Mouse (Mus musculus) spleen, adult 2 months (tissue): Measurements from ENCODE around the gene Pbx1. TPM values are rescaled to one million over a fixed set of nuclear protein-coding genes. Genes with fewer than 3 reads are reported as not detected.

Source experiments
- DNase-seq, 2 experiments: peaks; one replicate each; pipeline versions ENCODE4 v3.0.0 to v3.0.0-alpha.2; 2012 to 2021; ENCODE audit warnings: low spot score in 2 of 2, low read depth in 1 of 2
- H3K27ac ChIP-seq: fragments of 200-500 bp; 2 replicates; pipeline ENCODE4 v1.5.1; 2012; ENCODE audit warnings: low read length, inconsistent platforms; ENCODE audit not compliant: insufficient read depth
- H3K27me3 ChIP-seq: fragments of 200-500 bp; 2 replicates; pipeline ENCODE4 v1.6.1; 2012; ENCODE audit warnings: mild to moderate bottlenecking, moderate library complexity, low read length, inconsistent platforms; ENCODE audit not compliant: control insufficient read depth, insufficient read depth
- H3K36me3 ChIP-seq: fragments of 200-500 bp; 2 replicates; pipeline ENCODE4 v1.6.1; 2012; ENCODE audit warnings: mild to moderate bottlenecking, low read length, inconsistent platforms; ENCODE audit not compliant: control insufficient read depth, insufficient read depth
- H3K4me1 ChIP-seq: fragments of 200-500 bp; 2 replicates; pipeline ENCODE4 v1.6.1; 2011; ENCODE audit warnings: inconsistent platforms; ENCODE audit not compliant: control insufficient read depth, insufficient read depth, insufficient read length
- H3K4me3 ChIP-seq: fragments of 200-500 bp; 2 replicates; pipeline ENCODE4 v1.5.1; 2011; ENCODE audit warnings: mild to moderate bottlenecking, inconsistent platforms; ENCODE audit not compliant: insufficient read depth, insufficient read length; ENCODE audit errors: extremely low read depth
- CTCF ChIP-seq: fragments of 200-500 bp; IDR thresholded peaks from 2 replicates; pipeline ENCODE4 v1.5.1; 2011; ENCODE audit warnings: mild to moderate bottlenecking, inconsistent platforms; ENCODE audit not compliant: insufficient read depth, insufficient read length, insufficient replicate concordance; ENCODE audit errors: extremely low read depth
- POLR2A ChIP-seq: fragments of 200-500 bp; IDR thresholded peaks from 2 replicates; pipeline ENCODE4 v1.6.1; 2011; ENCODE audit warnings: low read depth, low read length, inconsistent platforms
- WGBS: fragments of 180-500 bp; shearing (Covaris S2); methylation state at CpG from one replicate; pipeline ENCODE4 v1.1.7; 2018; 5-methylcytosine and 5-hydroxymethylcytosine counted together
- polyA plus RNA-seq: library from polyadenylated mRNA; depleted of rRNA; stranded (reverse); fragments of >200 nt; gene quantifications from 2 replicates; pipeline ENCODE4 v1.2.3, GENCODE M21; 2012

Gene Pbx1
- polyA plus RNA-seq, 1 experiment, result 9.2 TPM

DNA sequence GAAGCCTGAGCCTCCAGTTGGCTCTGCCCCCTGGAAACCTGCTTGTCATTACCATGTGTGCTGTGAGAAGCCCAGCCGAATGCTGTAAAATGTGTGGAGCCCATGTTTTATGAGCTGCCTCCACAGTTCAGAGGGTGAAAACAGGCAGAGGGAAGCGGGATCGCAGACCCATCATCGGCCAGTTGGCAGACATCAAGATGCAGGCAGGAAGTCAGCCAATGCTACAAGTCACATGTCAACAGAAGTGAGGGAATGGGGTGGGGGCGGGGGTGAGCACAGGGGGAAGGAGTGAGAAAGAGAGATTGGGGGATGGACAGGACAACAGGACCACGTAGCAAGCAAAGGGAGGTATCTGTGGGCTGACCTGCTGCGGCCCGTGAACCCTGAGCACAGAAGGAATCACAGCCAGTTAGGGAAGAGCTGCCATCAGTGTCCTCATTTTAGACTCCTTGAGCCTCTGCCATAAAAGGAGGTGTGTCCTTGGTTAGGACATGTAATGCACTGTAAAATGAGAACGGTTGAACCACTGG is 51.8 kb downstream of the Pbx1 start:
- TF ChIP-seq POLR2A, result no peak
- no peak for TF ChIP-seq CTCF
- no peak overlapping the region for H3K4me3 ChIP-seq
- no peak for DNase-seq
- H3K36me3 ChIP-seq, result no peaks in the 10 kb centered on the region
- no peak overlapping the region for H3K27ac ChIP-seq
- H3K4me1 ChIP-seq, result no peaks in the 10 kb centered on the region
- no peaks in the 10 kb centered on the region for H3K27me3 ChIP-seq
- 80% methylated on average over 9 of the region's 9 CpGs for WGBS

DNA sequence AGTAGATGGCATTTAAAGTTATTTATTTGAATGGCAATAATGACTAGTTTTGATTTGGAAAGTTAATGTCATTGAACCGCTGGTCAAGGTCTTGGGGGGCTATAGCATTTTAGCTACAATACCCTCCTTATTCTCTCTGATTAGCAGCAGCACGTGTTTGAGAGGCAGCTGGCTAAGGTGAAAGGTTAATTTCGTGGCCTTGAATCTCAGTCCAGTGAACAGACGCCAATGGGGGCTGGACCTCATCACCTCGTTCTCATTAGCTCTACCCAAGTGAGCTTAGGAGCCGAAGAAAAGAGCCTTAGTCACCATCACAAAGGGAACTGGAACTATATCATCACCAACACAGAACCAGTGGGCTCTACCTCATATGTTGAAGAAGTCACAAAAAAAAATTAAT is 54.4 kb downstream of the Pbx1 start:
- Histone ChIP-seq H3K4me1 (no peaks in the 10 kb centered on the region), H3K4me3 (no peak overlapping the region), H3K27ac (no peak overlapping the region), H3K36me3 (no peaks in the 10 kb centered on the region), H3K27me3 (no peaks in the 10 kb centered on the region)
- TF ChIP-seq CTCF, result no peak
- no peak for TF ChIP-seq POLR2A
- 83% methylated on average over 6 of the region's 6 CpGs for WGBS
- DNase-seq, result no peak

GRCm38 (mm10) chr1:168376330-168376729 is 55.7 kb downstream of the Pbx1 start:
- Histone ChIP-seq H3K4me3 (no peak overlapping the region), H3K27ac (no peak overlapping the region), H3K36me3 (no peaks in the 10 kb centered on the region), H3K27me3 (no peaks in the 10 kb centered on the region), H3K4me1 (no peaks in the 10 kb centered on the region)
- DNase-seq, result no peak
- 62% methylated on average over 3 of the region's 3 CpGs for WGBS
- TF ChIP-seq POLR2A, result no peak
- TF ChIP-seq CTCF, result no peak

DNA sequence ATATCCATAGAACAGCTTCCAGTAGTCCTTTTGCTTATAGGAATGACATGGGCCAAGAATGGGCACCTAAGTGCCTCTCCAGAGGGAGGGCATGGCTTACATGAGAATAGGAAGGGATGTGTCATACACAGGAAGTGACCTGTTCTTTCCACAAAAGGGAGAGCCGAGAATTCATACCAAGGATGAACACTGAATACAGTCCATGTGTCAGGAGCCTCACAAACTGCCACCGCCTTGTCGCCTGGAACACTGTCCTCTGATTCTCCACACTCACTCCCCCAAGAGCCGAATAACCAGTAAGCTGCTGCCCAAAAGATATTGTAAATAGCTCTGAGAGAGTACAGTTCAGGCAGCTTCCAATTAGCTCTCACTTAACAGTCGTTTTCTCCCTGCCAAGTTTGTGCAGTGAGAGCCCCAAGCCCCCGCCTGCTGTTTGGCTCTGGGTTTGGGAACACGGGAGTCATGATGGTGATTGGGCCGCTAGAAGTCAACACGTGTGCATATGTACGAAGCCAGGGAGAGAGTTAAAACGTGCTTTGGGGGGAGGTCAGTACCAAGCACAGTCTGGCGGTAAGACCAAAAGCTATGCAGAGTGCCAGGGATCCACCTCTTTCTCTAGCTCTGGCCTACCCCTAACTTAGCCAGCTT is 57.0 kb downstream of the Pbx1 start:
- DNase-seq, result no peak

GRCm38 (mm10) chr1:168372089-168372488 is 60.0 kb downstream of the Pbx1 start:
- no peak overlapping the region for H3K4me3 ChIP-seq
- WGBS, result 86% methylated on average over 2 of the region's 2 CpGs
- DNase-seq, result no peak
- no peaks in the 10 kb centered on the region for H3K36me3 ChIP-seq
- TF ChIP-seq POLR2A, result no peak
- TF ChIP-seq CTCF, result no peak
- no peaks in the 10 kb centered on the region for H3K4me1 ChIP-seq
- no peaks in the 10 kb centered on the region for H3K27me3 ChIP-seq
- no peak overlapping the region for H3K27ac ChIP-seq

More for the DNA sequence above, 57.0 kb downstream of the Pbx1 start:
- TF ChIP-seq CTCF, result no peak
- Histone ChIP-seq H3K36me3 (no peaks in the 10 kb centered on the region), H3K4me1 (no peaks in the 10 kb centered on the region), H3K27ac (no peak overlapping the region), H3K27me3 (no peaks in the 10 kb centered on the region), H3K4me3 (no peak overlapping the region)
- WGBS, result 85% methylated on average over 12 of the region's 12 CpGs

GRCm38 (mm10) chr1:168370966-168371365 is 61.1 kb downstream of the Pbx1 start:
- WGBS, result 89% methylated on average over 9 of the region's 9 CpGs
- H3K36me3 ChIP-seq, result no peaks in the 10 kb centered on the region

GRCm38 (mm10) chr1:168366261-168366660 is 65.8 kb downstream of the Pbx1 start:
- Histone ChIP-seq H3K27me3 (no peaks in the 10 kb centered on the region), H3K4me3 (no peak overlapping the region), H3K36me3 (no peaks in the 10 kb centered on the region), H3K4me1 (no peaks in the 10 kb centered on the region), H3K27ac (no peak overlapping the region)
- 97% methylated on average over 5 of the region's 5 CpGs for WGBS
- TF ChIP-seq POLR2A (no peak), CTCF (no peak)
- DNase-seq, result no peak

More at GRCm38 (mm10) chr1:168370966-168371365, 61.1 kb downstream of the Pbx1 start:
- H3K4me1 ChIP-seq, result no peaks in the 10 kb centered on the region
- H3K27me3 ChIP-seq, result no peaks in the 10 kb centered on the region
- H3K4me3 ChIP-seq, result no peak overlapping the region
- no peak for DNase-seq
- TF ChIP-seq CTCF (no peak), POLR2A (no peak)
- H3K27ac ChIP-seq, result no peak overlapping the region
